Mouse (Mus musculus) ovary, postnatal 14 days (tissue): ENCODE measurements around the gene Stap2.

Source experiments
- DNase-seq: peaks from one replicate; pipeline ENCODE4 v3.0.0; 2022; ENCODE audit warnings: low spot score

Gene Stap2

DNA sequence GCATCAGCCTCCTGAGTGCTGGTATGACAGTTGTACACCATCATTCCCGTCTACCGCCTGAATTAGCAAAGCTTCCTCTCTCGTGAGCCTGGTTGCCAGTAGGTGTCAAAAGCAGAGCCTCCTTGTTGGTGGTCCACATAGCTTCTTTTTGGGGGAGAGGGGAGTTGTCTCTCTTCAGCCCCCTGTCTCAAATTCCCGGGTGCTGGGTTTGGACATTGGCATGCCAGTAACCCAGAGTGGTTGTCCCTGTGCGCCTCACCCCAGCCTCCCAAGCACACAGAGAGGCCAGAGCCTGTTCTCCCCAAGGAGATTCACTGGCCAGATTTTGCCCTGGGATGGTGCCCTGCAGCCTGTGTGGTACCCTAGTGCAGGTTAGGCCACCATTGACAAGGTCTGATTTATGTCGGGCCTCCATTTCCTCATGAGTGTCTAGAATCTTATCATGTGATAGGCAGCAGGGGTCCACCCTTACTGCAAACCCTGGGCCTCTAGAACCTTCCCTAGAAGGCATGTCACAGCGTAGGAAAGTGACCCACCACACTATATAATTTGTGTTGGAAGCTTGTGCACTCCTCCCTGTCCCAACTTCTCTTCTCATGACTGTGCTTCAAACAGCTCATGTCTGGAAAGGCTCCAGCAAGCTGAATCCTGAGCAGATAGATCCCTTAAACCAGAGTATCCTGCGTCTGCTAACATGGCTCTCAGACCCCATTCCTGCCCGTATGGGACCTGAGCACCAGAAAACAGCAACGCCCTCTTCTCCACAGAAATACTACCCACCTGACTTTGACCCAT lies 45.2 kb downstream of the Stap2 start:
- DNase-seq: no peak

DNA sequence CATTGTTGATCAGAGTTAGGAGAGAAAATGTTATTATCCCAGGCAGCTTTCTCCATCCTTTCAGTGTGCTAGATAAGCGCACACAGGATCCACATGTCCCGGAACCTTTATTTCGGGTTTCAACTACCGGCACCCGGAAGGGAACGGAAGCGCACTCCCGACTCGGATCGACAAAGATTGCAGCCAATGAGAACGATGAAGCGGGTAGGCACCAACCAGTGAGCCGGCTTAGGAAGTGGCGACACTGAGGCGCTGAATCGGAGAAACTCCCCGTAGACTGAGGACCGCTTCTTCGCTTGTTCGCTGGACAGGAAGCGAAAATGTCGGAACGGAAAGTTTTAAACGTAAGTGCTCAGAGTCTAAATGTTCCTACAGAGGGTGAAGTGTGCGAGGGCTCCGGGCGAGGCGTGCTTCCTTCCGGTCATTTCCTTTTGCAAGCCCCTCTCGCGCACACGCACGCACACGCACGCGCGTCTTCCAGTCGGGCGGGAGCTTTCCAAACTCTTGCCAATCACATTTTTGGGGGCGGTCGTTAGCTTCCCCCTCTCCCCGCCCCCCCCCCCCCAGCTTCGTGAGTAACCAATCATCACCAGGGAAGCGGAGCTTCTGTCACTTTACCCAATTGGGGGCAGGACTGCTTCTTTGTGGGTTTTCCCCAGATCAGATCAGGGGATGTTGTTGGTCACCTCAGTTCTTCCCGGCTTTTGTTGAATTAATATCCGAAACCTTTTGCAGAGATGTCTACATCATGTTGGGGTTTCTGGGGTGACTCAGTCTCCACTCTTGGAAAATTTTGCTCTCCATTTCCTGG lies 46.3 kb downstream of the Stap2 start, which contains the start of gene Yju2:
Gene Yju2, plus strand, starts transcription at position 182 of the 811 bp plus-strand sequence.
- DNase-seq: peak; percentile 91

DNA sequence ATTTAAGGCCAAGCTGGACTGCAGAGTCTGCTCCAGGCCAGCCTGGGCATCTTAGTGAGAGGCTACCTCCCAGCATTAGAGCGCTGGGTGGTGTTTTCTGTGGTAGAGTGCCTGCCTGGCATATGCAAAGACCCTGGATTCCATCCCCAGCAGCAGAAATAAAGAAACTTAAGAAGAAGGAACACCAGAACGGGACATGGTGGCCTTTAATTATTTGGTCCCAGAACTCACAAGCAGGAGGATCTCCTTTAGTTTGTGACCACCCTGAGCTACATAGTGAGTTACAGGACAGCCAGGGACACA lies 46.8 kb downstream of the Stap2 start:
- DNase-seq: no peak

DNA sequence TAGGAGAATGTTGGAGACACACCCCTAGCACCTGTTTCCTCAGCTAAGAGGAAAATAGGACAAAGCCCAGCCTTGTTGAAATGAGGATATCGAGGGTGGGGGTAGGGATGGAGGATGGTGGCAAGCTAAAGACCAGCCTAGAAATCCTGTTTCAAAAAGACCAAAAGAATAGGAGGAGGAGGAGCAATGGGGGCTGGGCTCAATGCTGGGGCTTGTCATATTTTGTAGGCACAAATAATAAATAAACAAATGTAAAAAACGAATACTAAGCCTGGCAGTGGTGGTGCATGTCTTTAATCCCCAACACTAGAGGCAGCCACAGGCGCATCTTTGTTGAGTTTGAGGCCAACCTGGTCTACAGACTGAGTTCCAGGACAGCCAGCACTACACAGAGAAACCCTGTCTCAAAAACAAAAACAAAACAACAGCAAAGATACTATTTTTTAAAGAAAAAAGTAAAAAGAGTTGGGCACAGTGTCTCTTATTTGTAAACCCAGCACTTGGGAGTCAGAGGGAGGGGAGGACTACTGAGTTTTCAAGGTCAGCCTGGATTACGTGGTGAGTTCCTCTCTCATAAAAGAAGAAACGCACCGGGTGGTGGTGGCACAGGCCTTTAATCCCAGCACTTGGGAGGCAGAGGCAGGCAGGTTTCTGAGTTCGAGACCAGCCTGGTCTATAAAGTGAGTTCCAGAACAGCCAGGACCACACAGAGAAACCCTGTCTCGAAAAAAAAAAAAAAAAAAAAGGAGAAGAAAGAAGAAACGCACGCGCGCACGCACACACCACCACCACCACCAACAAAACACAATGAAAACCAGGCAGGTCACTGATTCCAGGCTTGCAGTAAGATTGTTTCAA lies 47.4 kb downstream of the Stap2 start:
- no peak for DNase-seq

DNA sequence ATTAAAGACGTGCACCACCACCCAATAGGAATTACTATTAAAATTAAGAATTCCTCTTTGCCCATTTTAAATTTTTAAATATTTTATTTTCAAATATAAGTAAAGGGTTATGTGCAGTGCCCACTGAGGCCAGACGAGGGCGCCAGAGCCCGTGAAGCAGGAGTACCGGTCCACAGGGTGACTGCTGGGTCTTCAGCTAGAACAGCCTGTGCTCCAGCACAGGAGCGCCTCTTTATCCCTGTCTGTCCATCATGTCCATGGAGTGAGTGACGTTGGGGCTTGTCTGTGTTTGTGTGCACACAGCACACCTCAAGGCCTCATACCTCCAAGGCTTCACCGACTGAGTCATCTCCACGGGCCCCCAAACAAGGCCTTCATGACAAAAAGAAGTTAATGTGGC lies 48.2 kb downstream of the Stap2 start:
- DNase-seq: peak; percentile 63

DNA sequence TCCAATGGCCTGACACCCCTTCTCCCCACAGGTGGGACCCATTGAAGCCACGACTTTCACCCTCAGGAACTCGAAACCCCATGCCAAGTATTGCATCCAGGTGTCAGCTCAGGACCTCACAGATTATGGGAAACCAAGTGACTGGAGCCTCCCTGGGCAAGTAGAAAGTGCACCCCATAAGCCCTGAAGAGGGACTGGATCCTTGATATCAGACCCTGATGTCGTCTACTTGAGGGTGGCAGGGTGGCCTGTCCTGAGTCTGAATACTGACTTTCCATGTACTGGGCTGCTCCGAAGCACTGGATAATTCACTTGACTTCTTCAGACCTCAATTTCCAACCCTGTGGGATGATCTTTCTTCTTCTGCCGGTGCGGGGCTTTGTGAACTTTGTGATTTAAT lies 48.8 kb downstream of the Stap2 start:
- DNase-seq: no peak

DNA sequence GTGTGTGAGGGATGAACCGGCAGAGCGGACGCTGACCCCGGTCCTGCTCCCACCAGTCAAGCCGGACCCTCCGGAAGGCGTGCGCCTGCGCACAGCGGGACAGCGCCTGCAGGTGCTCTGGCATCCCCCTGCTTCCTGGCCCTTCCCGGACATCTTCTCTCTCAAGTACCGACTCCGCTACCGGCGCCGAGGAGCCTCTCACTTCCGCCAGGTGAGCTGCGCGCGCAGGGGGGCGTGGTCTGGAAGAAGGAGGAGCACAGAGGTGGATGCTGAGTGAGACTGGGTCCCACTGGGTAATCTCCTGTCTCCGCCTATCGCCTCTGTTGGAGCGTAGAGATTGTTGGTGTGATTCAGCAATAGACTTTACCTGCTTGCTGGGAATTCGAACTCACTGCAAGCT lies 49.3 kb downstream of the Stap2 start:
- peak; percentile 62 for DNase-seq

DNA sequence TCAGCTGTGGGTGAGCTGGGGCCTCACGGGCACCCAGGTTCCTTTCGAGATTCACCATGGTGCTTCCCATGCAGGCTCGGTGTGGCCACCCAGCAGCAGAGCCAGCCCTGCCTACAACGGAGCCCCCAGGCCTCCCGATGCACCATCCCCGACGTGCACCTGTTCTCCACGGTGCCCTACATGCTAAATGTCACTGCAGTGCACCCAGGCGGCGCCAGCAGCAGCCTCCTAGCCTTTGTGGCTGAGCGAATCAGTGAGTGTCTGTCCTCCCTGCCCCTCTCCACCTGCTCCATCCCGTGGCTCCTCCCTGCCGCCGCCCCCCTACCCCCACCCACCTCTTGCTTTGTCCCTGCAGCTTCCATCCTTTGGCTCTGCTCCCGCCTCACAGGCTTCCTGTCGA lies 51.2 kb downstream of the Stap2 start:
- no peak for DNase-seq

DNA sequence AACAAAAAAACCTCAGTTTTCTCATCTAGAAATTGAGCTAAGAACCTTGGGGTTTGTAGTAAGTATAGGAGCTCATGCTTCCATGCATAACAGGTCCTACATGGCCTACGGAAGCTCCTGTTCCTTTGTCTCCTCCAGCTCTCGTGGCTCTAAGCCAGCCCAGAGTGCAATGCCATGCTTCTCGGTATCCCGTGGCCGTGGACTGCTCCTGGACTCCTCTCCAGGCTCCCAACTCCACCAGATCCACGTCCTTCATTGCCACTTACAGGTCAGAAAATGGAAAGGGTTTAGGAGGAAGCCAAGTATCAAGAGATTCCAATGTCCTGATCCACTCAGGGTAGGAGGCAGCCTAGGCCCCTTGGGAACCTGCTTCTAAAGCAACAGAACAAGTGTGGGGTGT lies 51.6 kb downstream of the Stap2 start:
- no peak for DNase-seq

DNA sequence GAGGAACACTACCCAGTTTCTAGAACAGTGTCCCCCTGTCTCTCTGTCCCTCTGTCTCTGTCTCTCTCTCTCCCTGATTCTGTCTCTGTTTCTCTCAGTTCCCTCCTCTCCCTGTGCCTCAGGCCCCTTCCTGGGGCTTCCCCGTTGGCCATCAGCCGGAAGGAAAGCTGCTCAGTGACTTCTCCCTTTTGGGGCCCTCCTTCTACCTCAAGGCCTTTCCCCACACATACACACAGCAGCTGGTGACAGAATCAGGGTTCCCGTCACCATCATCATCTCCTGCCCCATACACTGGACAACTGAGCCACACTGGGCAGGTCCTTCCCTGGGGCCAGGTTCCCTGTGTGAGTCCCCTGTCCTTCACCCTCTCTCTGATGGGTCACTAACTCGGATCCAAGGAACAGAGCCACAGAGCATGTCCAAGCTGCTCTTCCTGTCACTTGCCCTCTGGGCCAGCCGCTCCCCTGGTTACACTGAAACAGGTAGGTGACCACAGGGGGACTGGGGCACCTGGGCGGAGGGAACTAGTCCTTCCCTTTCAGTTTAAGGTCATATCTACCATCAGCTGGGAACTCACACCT lies 52.8 kb downstream of the Stap2 start, which contains the start of gene Ebi3:
Gene Ebi3, plus strand, starts transcription at position 194 of the 581 bp plus-strand sequence.
- DNase-seq: no peak

DNA sequence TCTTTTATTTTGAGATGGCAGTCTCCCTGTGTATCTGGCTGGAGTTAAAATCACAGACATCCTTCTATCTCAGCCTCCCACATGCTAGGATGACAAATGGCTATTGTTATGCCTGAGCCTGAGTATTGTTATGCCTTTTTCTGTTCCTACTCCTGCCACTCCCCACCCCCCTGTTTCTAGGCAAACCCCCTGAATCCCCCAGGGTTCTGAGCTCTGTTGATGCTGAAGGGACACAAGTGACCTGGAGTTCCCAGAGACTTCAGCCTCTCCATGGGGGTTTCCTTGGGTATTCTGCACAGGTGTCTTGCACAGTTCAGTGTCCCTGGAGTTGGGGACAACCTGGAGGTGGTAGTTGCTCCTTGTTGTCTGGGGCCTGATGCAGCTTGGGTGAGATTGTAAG lies 53.3 kb downstream of the Stap2 start:
- DNase-seq: no peak

DNA sequence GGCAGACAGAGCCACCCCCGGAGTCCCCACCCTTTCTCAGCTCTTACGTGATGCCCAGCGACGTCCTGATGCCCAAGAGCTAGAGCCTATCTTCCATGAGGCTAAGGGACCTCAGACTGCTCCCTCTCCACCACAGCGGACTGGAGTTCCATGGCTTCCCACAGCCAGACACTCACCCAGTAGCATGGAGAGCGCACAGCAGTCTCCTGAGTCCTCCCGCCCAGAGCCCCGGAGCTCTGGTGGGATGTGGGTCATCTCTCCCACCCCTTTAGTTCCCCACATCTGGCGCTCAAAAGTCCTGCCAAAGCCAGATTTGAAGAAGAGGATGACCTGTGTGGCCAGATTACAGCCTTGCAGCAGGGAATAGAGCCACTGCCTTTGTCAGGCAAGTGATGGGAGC lies 54.8 kb downstream of the Stap2 start:
- DNase-seq: no peak

DNA sequence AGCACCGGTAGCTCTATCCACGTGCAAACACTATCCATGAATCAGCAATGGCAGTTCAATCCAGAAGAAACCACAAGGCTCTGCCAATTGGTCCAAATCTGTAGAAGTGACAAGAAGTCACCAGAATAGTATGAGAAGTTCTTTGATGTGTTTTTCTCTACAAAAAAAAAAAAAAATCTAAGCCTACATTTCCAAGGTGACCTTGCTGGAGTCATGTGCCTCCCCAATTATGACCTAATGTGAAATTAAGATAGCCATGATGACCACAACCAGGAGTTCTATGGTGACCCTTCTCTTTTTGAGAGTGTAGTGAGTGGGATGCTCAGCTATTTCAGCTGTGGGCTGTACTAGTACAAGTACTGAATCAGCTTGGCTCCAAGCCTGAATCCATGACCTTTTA lies 56.0 kb downstream of the Stap2 start, which contains the start of gene Zfp119b:
Gene Zfp119b, minus strand, starts transcription at position 101 of the 400 bp plus-strand sequence.
- DNase-seq: no peak

DNA sequence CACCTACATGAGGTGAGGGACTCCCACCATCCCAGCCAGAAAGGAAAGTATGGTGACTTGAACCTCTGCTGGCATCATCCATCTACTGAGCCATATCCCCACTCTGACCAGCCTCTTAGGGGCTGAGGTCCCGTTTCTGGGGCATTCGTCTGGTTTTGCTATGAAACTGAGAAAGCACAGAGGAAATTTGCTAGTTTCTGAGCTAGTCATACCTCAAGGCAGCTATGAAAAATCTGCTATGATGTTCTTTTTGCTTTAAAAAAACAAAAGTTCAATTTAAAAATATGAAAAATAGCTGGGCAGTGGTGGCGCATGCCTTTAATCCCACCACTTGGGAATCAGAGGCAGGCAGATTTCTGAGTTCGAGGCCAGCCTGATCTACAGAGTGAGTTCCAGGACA lies 56.7 kb downstream of the Stap2 start:
- DNase-seq: no peak
